ENCODE assay signal across 8 mouse cellular contexts in genomic region chr11:103412950-103413423, GRCm38 (mm10). TPM values are rescaled to one million over a fixed set of nuclear protein-coding genes. Genes with fewer than 3 reads are reported as not detected.
DNase-seq lines count a peak whose midpoint lies in the region; ATAC-seq and TF ChIP-seq lines count a peak whose summit lies in the region.

No protein-coding gene starts in this region.

- no peak for TF ChIP-seq CTCF in heart, adult 2 months (IDR thresholded peaks at IDR 0.05)

- no peaks in the 10 kb centered on the region for H3K36me3 ChIP-seq in heart, adult 2 months (ENCODE audit: control insufficient read depth, insufficient read depth, low read length)
- H3K36me3 ChIP-seq in hindbrain, embryonic 12.5 days, result no peaks in the 10 kb centered on the region
- H3K36me3 ChIP-seq in lung, embryonic 15.5 days, result no peaks in the 10 kb centered on the region
- no peaks in the 10 kb centered on the region for H3K36me3 ChIP-seq in splenic B cell, adult 2 months (ENCODE audit: control insufficient read depth, insufficient read depth, low read length, poor library complexity, severe bottlenecking)

- peak overlapping the region; percentile 71 for H3K9ac ChIP-seq in heart, adult 2 months (ENCODE audit: low read depth, low read length)
- peak overlapping the region; percentile 82; the same call in 1 of the 2 replicates for H3K9ac ChIP-seq in hindbrain, embryonic 12.5 days
- H3K9ac ChIP-seq in lung, embryonic 15.5 days, result peak overlapping the region; percentile 85

- peak; percentile 62 for ATAC-seq in hindbrain, embryonic 12.5 days (ENCODE audit: low FRiP score)
- ATAC-seq in lung, embryonic 15.5 days (ENCODE audit: borderline replicate concordance, extremely low read depth, low FRiP score, low TSS enrichment), result peak; percentile 45; the same call in 1 of the 2 replicates

- peak overlapping the region; percentile 75 for H3K4me2 ChIP-seq in hindbrain, embryonic 12.5 days (replicated peaks)
- peak overlapping the region; percentile 96 for H3K4me2 ChIP-seq in lung, embryonic 15.5 days

- H3K27ac ChIP-seq in heart, adult 2 months, result peak overlapping the region; percentile 96
- H3K27ac ChIP-seq in hindbrain, embryonic 12.5 days, result peak overlapping the region; percentile 72; the same call in 1 of the 2 replicates
- H3K27ac ChIP-seq in lung, embryonic 15.5 days, result peak overlapping the region; percentile 86

- peaks cover 6% of the 10 kb centered on the region for H3K79me2 ChIP-seq in heart, adult 2 months (replicated peaks; ENCODE audit: control insufficient read depth, insufficient read depth, low read length)

- TF ChIP-seq POLR2A in heart, adult 2 months (IDR thresholded peaks at IDR 0.05; ENCODE audit: insufficient read depth, low read depth, low read length), result no peak

- H3K4me1 ChIP-seq in heart, adult 2 months (ENCODE audit: control insufficient read depth, insufficient read depth, low read length), result no peaks in the 10 kb centered on the region; the same call in 1 of the 2 replicates
- H3K4me1 ChIP-seq in hindbrain, embryonic 12.5 days, result peaks cover 15% of the 10 kb centered on the region
- peaks cover 17% of the 10 kb centered on the region for H3K4me1 ChIP-seq in lung, embryonic 15.5 days

- no peak for DNase-seq in heart, adult 2 months
- DNase-seq in heart, adult 11 months, result no peak
- DNase-seq in R1 (ENCODE audit: low read depth, low spot score), result peak; percentile 88
- peak; percentile 96 for DNase-seq in splenic B cell, adult 2 months (ENCODE audit: low read depth, low spot score)
- no peak for DNase-seq in cerebellum, adult 18-20 months
- no peak for DNase-seq in layer of hippocampus, adult 11-12 months (ENCODE audit: low spot score)

- no peaks in the 10 kb centered on the region for H3K27me3 ChIP-seq in heart, adult 2 months (ENCODE audit: control insufficient read depth, insufficient read depth, low read length)
- H3K27me3 ChIP-seq in hindbrain, embryonic 12.5 days, result peaks cover 5% of the 10 kb centered on the region
- no peaks in the 10 kb centered on the region for H3K27me3 ChIP-seq in lung, embryonic 15.5 days
- H3K27me3 ChIP-seq in splenic B cell, adult 2 months (ENCODE audit: control insufficient read depth, insufficient read depth, low read length, poor library complexity, severe bottlenecking), result no peaks in the 10 kb centered on the region

- WGBS in heart, adult 2 months, result 4% methylated on average over 14 of the region's 14 CpGs
- WGBS in hindbrain, embryonic 12.5 days, result 2% methylated on average over 14 of the region's 14 CpGs
- 3% methylated on average over 14 of the region's 14 CpGs for WGBS in lung, embryonic 15.5 days

- no peaks in the 10 kb centered on the region for H3K9me3 ChIP-seq in hindbrain, embryonic 12.5 days (replicated peaks)
- H3K9me3 ChIP-seq in lung, embryonic 15.5 days, result no peaks in the 10 kb centered on the region

- intact Hi-C loops in heart, adult 2 months (cut with DNase I), result no loop called here

- no peak for TF ChIP-seq EP300 in heart, adult 2 months (IDR thresholded peaks at IDR 0.05; ENCODE audit: insufficient read depth, low read depth, low read length)

- H3K4me3 ChIP-seq in heart, adult 2 months, result peak overlapping the region; percentile 95
- peak overlapping the region; percentile 75 for H3K4me3 ChIP-seq in hindbrain, embryonic 12.5 days
- H3K4me3 ChIP-seq in lung, embryonic 15.5 days, result peak overlapping the region; percentile 97

RNA-seq across cellular contexts. Expression of gene Plekhm1, which starts 0.5 kb away (rescaled TPM):
- total RNA-seq in heart, adult 2 months (2021), result 10 to 100 TPM; 10.6 to 11.9 TPM
- polyA plus RNA-seq in heart, adult 2 months (2012; rRNA removed), result 10.2 and 12.2 TPM in 2 replicates
- 11.5 and 12.1 TPM in 2 replicates for polyA plus RNA-seq in hindbrain, embryonic 12.5 days (2016; fragmentation: Nextera tagmentation; extraction: Ambion mirVana)
- 8.3 TPM in 2 replicates for polyA plus RNA-seq in lung, embryonic 15.5 days (2015; fragmentation: Nextera tagmentation; extraction: Ambion mirVana)

RNA-seq across cellular contexts. Expression of gene Arhgap27, which starts 49.5 kb away (rescaled TPM):
- total RNA-seq in heart, adult 2 months (2021), result 10 to 100 TPM; 14.1 to 22.9 TPM
- polyA plus RNA-seq in heart, adult 2 months (2012; rRNA removed), result 15.0 and 18.5 TPM in 2 replicates
- polyA plus RNA-seq in hindbrain, embryonic 12.5 days (2016; fragmentation: Nextera tagmentation; extraction: Ambion mirVana), result 5.2 and 5.9 TPM in 2 replicates
- 17.0 and 17.3 TPM in 2 replicates for polyA plus RNA-seq in lung, embryonic 15.5 days (2015; fragmentation: Nextera tagmentation; extraction: Ambion mirVana)

Comparison
In these comparisons a context has a peak if more than half of its experiments do, and no peak if none do; other contexts are left out.
1. DNase-seq: peak in R1 (single experiment) and splenic B cell, adult 2 months (single experiment); none in heart, adult 2 months (0 of 2), heart, adult 11 months (single experiment), cerebellum, adult 18-20 months (0 of 2) and layer of hippocampus, adult 11-12 months (single experiment).
2. Peak in every context shown above with its lines, with median percentiles within 50 percentile points of each other: H3K27ac ChIP-seq, H3K4me3 ChIP-seq and H3K9ac ChIP-seq.